Mouse (Mus musculus) heart, embryonic 16.5 days (tissue): ENCODE measurements at regions not wholly inside any gene's neighbourhood (a gene's known extent, or its start where the extent isn't known, plus 50 kb on each side); places are given as distances from the start of the nearest gene placed in this dataset.

Source experiments
- ATAC-seq: fragments of 200-750 bp; cut with Nextera tagmentation; replicated peaks from 2 replicates; pipeline ENCODE4 v1.8.0; 2017; ENCODE audit warnings: moderate number of reproducible peaks; ENCODE audit not compliant: insufficient read depth, low FRiP score; ENCODE audit errors: extremely low read depth
- H3K27ac ChIP-seq: fragments of 300-500 bp; sonication (generic); 2 replicates; pipeline ENCODE4 v1.5.1; 2014; ENCODE audit warnings: mild to moderate bottlenecking, low read length, control low read depth, moderate library complexity
- H3K27me3 ChIP-seq: fragments of 300-500 bp; sonication (generic); 2 replicates; pipeline ENCODE4 v1.6.1; 2014; ENCODE audit warnings: low read length, mixed read lengths; ENCODE audit not compliant: control insufficient read depth, insufficient read depth
- H3K36me3 ChIP-seq: fragments of 300-500 bp; sonication (generic); 2 replicates; pipeline ENCODE4 v1.6.1; 2014; ENCODE audit not compliant: control insufficient read depth, insufficient read depth
- H3K4me1 ChIP-seq: fragments of 300-500 bp; sonication (generic); 2 replicates; pipeline ENCODE4 v1.6.1; 2014; ENCODE audit warnings: low read length, mixed read lengths; ENCODE audit not compliant: control insufficient read depth, insufficient read depth
- H3K4me2 ChIP-seq: fragments of 300-500 bp; sonication (generic); 2 replicates; pipeline ENCODE4 v1.6.1; 2014; ENCODE audit warnings: low read depth, mild to moderate bottlenecking, control low read depth, low read length
- H3K4me3 ChIP-seq: fragments of 300-500 bp; sonication (generic); 2 replicates; pipeline ENCODE4 v1.5.1; 2014; ENCODE audit warnings: mild to moderate bottlenecking, control low read depth, low read length
- H3K9ac ChIP-seq: fragments of 300-500 bp; sonication (generic); 2 replicates; pipeline ENCODE4 v1.6.1; 2014; ENCODE audit warnings: low read length, control low read depth
- H3K9me3 ChIP-seq: fragments of 300-500 bp; sonication (generic); replicated peaks from 2 replicates; pipeline ENCODE4 v1.6.1; 2016; ENCODE audit warnings: low read length; ENCODE audit not compliant: control insufficient read depth
- WGBS: fragments of 180-500 bp; shearing (Covaris S2); extraction: QIAGEN DNeasy Blood & Tissue Kit; methylation state at CpG from one replicate; pipeline ENCODE4 v1.1.7; 2014; 5-methylcytosine and 5-hydroxymethylcytosine counted together

GRCm38 (mm10) chr14:111212929-111213657, 458.1 kb upstream of the Slitrk6 start:
- Histone ChIP-seq H3K4me2 (no peak overlapping the region), H3K36me3 (no peaks in the 10 kb centered on the region), H3K4me1 (no peaks in the 10 kb centered on the region), H3K27ac (no peak overlapping the region), H3K27me3 (no peaks in the 10 kb centered on the region), H3K4me3 (no peak overlapping the region), H3K9me3 (no peaks in the 10 kb centered on the region), H3K9ac (no peak overlapping the region)
- ATAC-seq: no peak
- 64% methylated on average over 4 of the region's 4 CpGs for WGBS

DNA sequence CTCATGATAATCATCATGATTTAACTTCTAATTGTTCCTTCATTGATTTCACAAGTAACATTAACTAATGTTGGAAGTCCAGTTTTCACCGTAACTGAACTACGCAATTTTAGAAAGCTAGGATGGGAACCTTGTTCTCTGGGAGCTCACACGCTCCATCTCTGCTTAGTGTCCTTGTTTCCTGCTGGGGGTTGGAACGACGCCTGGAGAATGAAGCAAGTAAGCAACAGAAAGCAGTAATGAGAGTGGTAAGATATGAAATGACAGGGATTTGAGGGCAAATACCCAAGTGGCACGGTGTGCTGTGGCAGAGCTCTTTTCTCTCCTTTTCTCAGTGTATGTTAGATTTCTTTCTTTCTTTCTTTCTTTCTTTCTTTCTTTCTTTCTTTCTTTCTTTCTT, 448.0 kb upstream of the Slitrk5 start:
- H3K36me3 ChIP-seq: no peaks in the 10 kb centered on the region
- H3K27me3 ChIP-seq: no peaks in the 10 kb centered on the region
- H3K9me3 ChIP-seq: no peaks in the 10 kb centered on the region
- ATAC-seq: no peak
- 72% methylated on average over 6 of the region's 6 CpGs for WGBS
- H3K4me3 ChIP-seq: no peak overlapping the region
- H3K4me1 ChIP-seq: no peaks in the 10 kb centered on the region
- H3K9ac ChIP-seq: no peak overlapping the region
- no peak overlapping the region for H3K4me2 ChIP-seq
- no peak overlapping the region for H3K27ac ChIP-seq

- Histone ChIP-seq H3K4me1 (no peaks in the 10 kb centered on the region), H3K4me2 (no peak overlapping the region), H3K4me3 (no peak overlapping the region), H3K9ac (no peak overlapping the region), H3K27me3 (no peaks in the 10 kb centered on the region), H3K36me3 (no peaks in the 10 kb centered on the region), H3K27ac (no peak overlapping the region), H3K9me3 (no peaks in the 10 kb centered on the region)
- ATAC-seq: no peak
- WGBS: 68% methylated on average over 2 of the region's 2 CpGs
Measured at GRCm38 (mm10) chr14:111239121-111239520, 435.8 kb upstream of the Slitrk5 start.

DNA sequence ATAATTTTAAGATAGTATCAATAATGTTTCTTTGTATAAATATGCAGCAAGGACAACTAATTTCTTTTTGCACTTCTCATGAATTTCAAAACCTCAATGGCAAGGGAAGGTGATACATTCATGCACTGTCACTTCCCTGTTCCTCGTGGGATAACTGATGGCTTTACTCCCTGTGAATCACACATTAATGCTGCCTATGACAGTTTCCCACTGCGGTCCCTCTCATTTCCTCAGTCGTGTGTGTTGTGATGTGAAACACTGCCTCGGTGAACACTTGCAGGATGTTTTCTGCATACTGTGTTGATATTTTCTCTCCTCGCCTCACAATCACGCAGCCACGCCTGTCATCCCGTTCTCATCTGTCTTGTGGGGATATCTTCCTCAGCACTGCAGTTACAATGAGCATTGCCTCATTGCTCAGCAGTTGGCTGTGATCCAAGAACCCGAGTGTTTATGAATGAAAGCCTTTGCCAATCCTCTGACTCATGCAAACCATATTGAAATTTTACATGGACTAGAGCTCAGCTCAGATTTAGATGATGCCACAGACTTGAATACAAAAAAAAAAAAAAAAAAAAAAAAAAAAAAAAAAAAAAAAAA, 425.4 kb upstream of the Slitrk5 start:
- peak overlapping the region; percentile 53 for H3K4me2 ChIP-seq

DNA sequence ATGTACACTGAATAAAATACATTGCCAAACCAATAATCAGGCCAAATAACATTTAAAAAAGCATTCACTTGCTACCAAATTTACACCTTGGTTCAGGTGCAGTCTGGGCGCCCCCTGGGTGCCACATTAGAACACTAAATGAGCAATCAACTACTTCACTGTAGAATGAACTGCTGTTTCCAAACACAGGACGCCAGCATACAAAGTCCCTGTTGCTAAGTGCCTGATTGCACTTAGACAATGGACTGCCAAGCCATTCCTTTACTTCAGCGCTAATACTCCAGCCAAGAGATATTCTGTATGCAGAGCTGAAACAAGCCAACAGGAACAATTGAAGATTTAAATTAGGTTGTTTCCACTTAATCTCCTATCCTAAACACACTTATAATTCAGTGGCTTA, 421.7 kb upstream of the Slitrk5 start:
- Histone ChIP-seq H3K36me3 (no peaks in the 10 kb centered on the region), H3K9ac (no peak overlapping the region), H3K4me3 (no peak overlapping the region), H3K27ac (no peak overlapping the region), H3K9me3 (no peaks in the 10 kb centered on the region), H3K4me2 (no peak overlapping the region), H3K4me1 (no peaks in the 10 kb centered on the region), H3K27me3 (no peaks in the 10 kb centered on the region)
- WGBS: 65% methylated on average over 3 of the region's 3 CpGs
- ATAC-seq: no peak

More for the DNA sequence above, 425.4 kb upstream of the Slitrk5 start:
- Histone ChIP-seq H3K36me3 (no peaks in the 10 kb centered on the region), H3K9me3 (no peaks in the 10 kb centered on the region), H3K9ac (no peak overlapping the region), H3K4me3 (no peak overlapping the region), H3K4me1 (no peaks in the 10 kb centered on the region), H3K27ac (no peak overlapping the region), H3K27me3 (no peaks in the 10 kb centered on the region)
- peak; percentile 58 for ATAC-seq
- WGBS: 23% methylated on average over 9 of the region's 9 CpGs

DNA sequence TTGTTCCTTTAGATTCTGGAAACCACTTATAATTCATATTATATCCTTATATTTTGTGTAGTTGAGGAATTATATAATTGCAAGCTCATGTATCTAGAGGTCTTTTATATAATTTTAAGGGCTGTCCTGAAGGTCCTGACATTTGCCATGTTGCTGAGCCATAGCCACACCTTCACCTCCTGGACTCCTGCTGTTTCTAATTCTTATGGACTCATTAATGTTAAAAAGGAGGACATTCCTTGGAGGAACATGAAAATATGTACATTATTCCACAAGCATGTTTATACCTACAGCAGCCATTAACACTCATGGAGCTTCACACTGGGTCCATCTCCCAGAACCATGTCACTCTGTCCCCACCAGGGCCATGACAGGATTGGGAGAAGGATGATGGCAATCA, 413.2 kb upstream of the Slitrk5 start:
- ATAC-seq: no peak

GRCm38 (mm10) chr14:111270239-111270638, 404.7 kb upstream of the Slitrk5 start:
- H3K9me3 ChIP-seq: no peaks in the 10 kb centered on the region
- 76% methylated on average over 4 of the region's 4 CpGs for WGBS
- no peaks in the 10 kb centered on the region for H3K4me1 ChIP-seq
- H3K9ac ChIP-seq: no peak overlapping the region
- no peaks in the 10 kb centered on the region for H3K27me3 ChIP-seq
- no peak overlapping the region for H3K4me2 ChIP-seq
- H3K36me3 ChIP-seq: no peaks in the 10 kb centered on the region
- no peak overlapping the region for H3K27ac ChIP-seq
- ATAC-seq: no peak
- no peak overlapping the region for H3K4me3 ChIP-seq

More for the DNA sequence above, 413.2 kb upstream of the Slitrk5 start:
- Histone ChIP-seq H3K4me2 (no peak overlapping the region), H3K36me3 (no peaks in the 10 kb centered on the region), H3K9ac (no peak overlapping the region), H3K27me3 (no peaks in the 10 kb centered on the region), H3K27ac (no peak overlapping the region), H3K4me1 (no peaks in the 10 kb centered on the region), H3K4me3 (no peak overlapping the region), H3K9me3 (no peaks in the 10 kb centered on the region)

DNA sequence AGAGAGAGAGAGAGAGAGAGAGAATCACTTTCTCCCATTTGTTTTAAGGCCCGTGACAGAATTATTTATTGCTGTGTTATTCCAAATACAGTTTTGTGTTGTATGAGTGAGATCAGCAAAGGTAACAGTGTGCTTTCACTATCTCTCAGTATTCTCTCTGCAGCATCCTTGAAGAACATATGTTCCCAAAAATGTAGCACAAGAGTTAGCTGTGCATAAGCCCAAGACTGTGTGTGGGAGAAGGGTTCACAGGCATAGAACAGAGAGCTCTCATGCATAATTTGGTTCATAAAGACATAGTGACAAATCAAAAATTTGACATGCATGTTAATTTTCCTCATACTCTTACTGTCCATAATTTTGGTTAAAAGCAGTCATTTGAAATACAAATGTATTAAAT, 393.5 kb upstream of the Slitrk5 start:
- WGBS: 81% methylated on average over 1 of the region's 1 CpGs
- Histone ChIP-seq H3K36me3 (no peaks in the 10 kb centered on the region), H3K9ac (no peak overlapping the region), H3K4me1 (no peaks in the 10 kb centered on the region), H3K27ac (no peak overlapping the region), H3K4me3 (no peak overlapping the region), H3K4me2 (no peak overlapping the region), H3K27me3 (no peaks in the 10 kb centered on the region), H3K9me3 (no peaks in the 10 kb centered on the region)
- no peak for ATAC-seq

DNA sequence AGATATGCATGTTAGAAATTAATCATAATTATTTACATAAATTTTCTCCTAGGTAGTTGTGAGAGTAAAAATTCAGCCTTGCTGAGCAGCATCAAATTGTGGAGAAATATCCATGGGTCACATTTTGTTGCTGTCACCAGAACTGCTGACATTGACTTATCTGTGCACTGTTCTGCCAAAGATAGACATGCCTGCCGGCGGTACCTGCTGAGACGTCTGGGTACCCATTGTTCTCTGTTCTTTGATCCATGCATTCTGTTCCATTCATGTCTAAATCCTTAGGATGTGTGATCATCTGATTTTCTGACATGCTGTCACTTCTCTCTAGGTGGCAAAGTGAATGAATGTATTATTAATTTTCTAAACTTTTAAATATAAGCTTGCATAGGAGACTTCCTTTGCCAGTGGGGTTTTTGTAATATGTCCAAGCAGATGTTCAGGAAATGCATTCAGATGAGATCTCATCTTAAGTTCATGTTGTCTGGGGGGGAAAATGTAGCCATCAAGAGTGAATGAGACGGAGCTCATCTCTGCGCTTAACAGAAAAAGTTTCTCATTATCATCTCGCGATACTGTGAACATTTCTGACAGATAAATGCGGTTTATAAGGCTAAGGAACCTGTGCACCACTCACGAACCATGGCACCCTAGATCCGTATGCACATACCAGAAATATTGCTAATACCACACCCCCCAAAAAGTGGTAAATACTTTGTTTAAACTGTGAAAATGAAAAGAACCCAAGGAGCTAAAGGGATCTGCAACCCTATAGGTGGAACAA, 391.0 kb upstream of the Slitrk5 start:
- Histone ChIP-seq H3K9me3 (no peaks in the 10 kb centered on the region), H3K9ac (no peak overlapping the region), H3K27ac (no peak overlapping the region), H3K4me3 (no peak overlapping the region), H3K4me1 (no peaks in the 10 kb centered on the region), H3K36me3 (no peaks in the 10 kb centered on the region), H3K27me3 (no peaks in the 10 kb centered on the region), H3K4me2 (no peak overlapping the region)
- ATAC-seq: no peak
- whole genome bisulfite sequencing: 74% methylated on average over 10 of the region's 10 CpGs
